Mouse (Mus musculus): ENCODE results near the gene Bcas1. TPM values are rescaled to one million over a fixed set of nuclear protein-coding genes. Genes with fewer than 3 reads are reported as not detected.

The Bcas1 gene
- polyA plus RNA-seq, 1 experiment from 2014 or later = 33.0 TPM

- H3K9me3 ChIP-seq (ENCODE audit: control insufficient read depth, low read length) = no peaks in the 10 kb centered on the region
- no peaks in the 10 kb centered on the region for H3K36me3 ChIP-seq (ENCODE audit: control insufficient read depth, insufficient read depth, low read length)
- 8% methylated on average over 13 of the region's 13 CpGs for WGBS
- H3K4me2 ChIP-seq (replicated peaks; ENCODE audit: low read depth) = no peak overlapping the region
- no peaks in the 10 kb centered on the region for H3K27me3 ChIP-seq (ENCODE audit: control insufficient read depth, insufficient read depth, low read length)
- H3K9ac ChIP-seq (ENCODE audit: low read length) = no peak overlapping the region
- DNase-seq (ENCODE audit: low spot score) (no peak), ATAC-seq (ENCODE audit: low FRiP score, low TSS enrichment) (no peak)
- no peaks in the 10 kb centered on the region; the same call in 1 of the 2 replicates for H3K4me1 ChIP-seq (replicated peaks; ENCODE audit: control insufficient read depth, insufficient read depth)
- no peak overlapping the region for H3K27ac ChIP-seq (replicated peaks)
- no peak overlapping the region for H3K4me3 ChIP-seq (ENCODE audit: low read depth, low read length)
- no peak for TF ChIP-seq EP300 (optimal IDR thresholded peaks at IDR 0.05)
- TF ChIP-seq CTCF (IDR thresholded peaks at IDR 0.05; ENCODE audit: low read depth) = peak; percentile 42
These were observed 16.0 kb downstream of the Bcas1 start for GRCm38 (mm10) chr2:170411490-170412168.

- Histone ChIP-seq H3K9me3 (ENCODE audit: control insufficient read depth, low read length) (no peaks in the 10 kb centered on the region), H3K4me1 (replicated peaks; ENCODE audit: control insufficient read depth, insufficient read depth) (no peaks in the 10 kb centered on the region; the same call in 1 of the 2 replicates), H3K4me2 (replicated peaks; ENCODE audit: low read depth) (no peak overlapping the region; the same call in 1 of the 2 replicates), H3K27me3 (ENCODE audit: control insufficient read depth, insufficient read depth, low read length) (no peaks in the 10 kb centered on the region), H3K9ac (ENCODE audit: low read length) (no peak overlapping the region), H3K27ac (replicated peaks) (no peak overlapping the region), H3K36me3 (ENCODE audit: control insufficient read depth, insufficient read depth, low read length) (no peaks in the 10 kb centered on the region), H3K4me3 (ENCODE audit: low read depth, low read length) (no peak overlapping the region)
- 27% methylated on average over 23 of the region's 23 CpGs for WGBS
- DNase-seq (ENCODE audit: low spot score) (no peak), ATAC-seq (ENCODE audit: low FRiP score, low TSS enrichment) (no peak)
- TF ChIP-seq EP300 (optimal IDR thresholded peaks at IDR 0.05) (no peak), CTCF (IDR thresholded peaks at IDR 0.05; ENCODE audit: low read depth) (no peak)
These were observed 16.8 kb downstream of the Bcas1 start for GRCm38 (mm10) chr2:170410677-170411489.

GRCm38 (mm10) chr2:170406438-170406837, 21.2 kb downstream of the Bcas1 start:
- Histone ChIP-seq H3K4me2 (replicated peaks; ENCODE audit: low read depth) (no peak overlapping the region), H3K27ac (replicated peaks) (no peak overlapping the region), H3K4me3 (ENCODE audit: low read depth, low read length) (no peak overlapping the region), H3K9ac (ENCODE audit: low read length) (no peak overlapping the region), H3K4me1 (replicated peaks; ENCODE audit: control insufficient read depth, insufficient read depth) (no peaks in the 10 kb centered on the region), H3K9me3 (ENCODE audit: control insufficient read depth, low read length) (no peaks in the 10 kb centered on the region), H3K36me3 (ENCODE audit: control insufficient read depth, insufficient read depth, low read length) (no peaks in the 10 kb centered on the region), H3K27me3 (ENCODE audit: control insufficient read depth, insufficient read depth, low read length) (no peaks in the 10 kb centered on the region)
- no peak for DNase-seq (ENCODE audit: low spot score)
- TF ChIP-seq EP300 (optimal IDR thresholded peaks at IDR 0.05) (no peak), CTCF (IDR thresholded peaks at IDR 0.05; ENCODE audit: low read depth) (no peak)
- ATAC-seq (ENCODE audit: low FRiP score, low TSS enrichment) = no peak
- 75% methylated on average over 14 of the region's 14 CpGs for WGBS

- Histone ChIP-seq H3K4me2 (replicated peaks; ENCODE audit: low read depth) (0 out of 2 replicates have a peak overlapping the region, but pooled peaks have one; percentile 23), H3K4me1 (replicated peaks; ENCODE audit: control insufficient read depth, insufficient read depth) (no peaks in the 10 kb centered on the region), H3K4me3 (ENCODE audit: low read depth, low read length) (no peak overlapping the region), H3K9ac (ENCODE audit: low read length) (no peak overlapping the region), H3K9me3 (ENCODE audit: control insufficient read depth, low read length) (no peaks in the 10 kb centered on the region), H3K27me3 (ENCODE audit: control insufficient read depth, insufficient read depth, low read length) (no peaks in the 10 kb centered on the region), H3K36me3 (ENCODE audit: control insufficient read depth, insufficient read depth, low read length) (no peaks in the 10 kb centered on the region), H3K27ac (replicated peaks) (no peak overlapping the region)
- 20% methylated on average over 18 of the region's 18 CpGs for WGBS
- ATAC-seq (ENCODE audit: low FRiP score, low TSS enrichment) (no peak), DNase-seq (ENCODE audit: low spot score) (no peak)
- TF ChIP-seq EP300 (optimal IDR thresholded peaks at IDR 0.05) (no peak), CTCF (IDR thresholded peaks at IDR 0.05; ENCODE audit: low read depth) (no peak)
These were observed 22.7 kb downstream of the Bcas1 start for GRCm38 (mm10) chr2:170404781-170405573.

- Histone ChIP-seq H3K27ac (replicated peaks) (no peak overlapping the region), H3K36me3 (ENCODE audit: control insufficient read depth, insufficient read depth, low read length) (no peaks in the 10 kb centered on the region), H3K9ac (ENCODE audit: low read length) (no peak overlapping the region), H3K4me3 (ENCODE audit: low read depth, low read length) (no peak overlapping the region), H3K4me2 (replicated peaks; ENCODE audit: low read depth) (no peak overlapping the region), H3K4me1 (replicated peaks; ENCODE audit: control insufficient read depth, insufficient read depth) (no peaks in the 10 kb centered on the region), H3K9me3 (ENCODE audit: control insufficient read depth, low read length) (no peaks in the 10 kb centered on the region), H3K27me3 (ENCODE audit: control insufficient read depth, insufficient read depth, low read length) (no peaks in the 10 kb centered on the region)
- 34% methylated on average over 10 of the region's 10 CpGs for WGBS
- ATAC-seq (ENCODE audit: low FRiP score, low TSS enrichment) (no peak), DNase-seq (ENCODE audit: low spot score) (no peak)
- no peak for TF ChIP-seq EP300 (optimal IDR thresholded peaks at IDR 0.05)
- TF ChIP-seq CTCF (IDR thresholded peaks at IDR 0.05; ENCODE audit: low read depth) = no peak
These were observed 23.8 kb downstream of the Bcas1 start for GRCm38 (mm10) chr2:170403666-170404385.
